Mouse (Mus musculus) gastrocnemius, postnatal 10 days (tissue): Measurements from ENCODE around the gene Barhl2. TPM values are rescaled to one million over a fixed set of nuclear protein-coding genes. Genes with fewer than 3 reads are reported as not detected.

Experiments used
- DNase-seq: peaks from one replicate; pipeline ENCODE4 v3.0.0; 2021; ENCODE audit warnings: mixed read lengths
- long read RNA-seq, 2 experiments: library from polyadenylated mRNA; stranded (forward); transcript quantifications; one replicate each; pipeline ENCODE4 v2.0.0; 2021
- total RNA-seq, 2 experiments: library from RNA; stranded (reverse); gene quantifications; 2 replicates each; pipeline ENCODE4 v1.2.3; 2021

The Barhl2 gene
- total RNA-seq, result not detected
- long read RNA-seq, experiment 1, result 0 reads
- long read RNA-seq, experiment 2, result 0 reads

DNA sequence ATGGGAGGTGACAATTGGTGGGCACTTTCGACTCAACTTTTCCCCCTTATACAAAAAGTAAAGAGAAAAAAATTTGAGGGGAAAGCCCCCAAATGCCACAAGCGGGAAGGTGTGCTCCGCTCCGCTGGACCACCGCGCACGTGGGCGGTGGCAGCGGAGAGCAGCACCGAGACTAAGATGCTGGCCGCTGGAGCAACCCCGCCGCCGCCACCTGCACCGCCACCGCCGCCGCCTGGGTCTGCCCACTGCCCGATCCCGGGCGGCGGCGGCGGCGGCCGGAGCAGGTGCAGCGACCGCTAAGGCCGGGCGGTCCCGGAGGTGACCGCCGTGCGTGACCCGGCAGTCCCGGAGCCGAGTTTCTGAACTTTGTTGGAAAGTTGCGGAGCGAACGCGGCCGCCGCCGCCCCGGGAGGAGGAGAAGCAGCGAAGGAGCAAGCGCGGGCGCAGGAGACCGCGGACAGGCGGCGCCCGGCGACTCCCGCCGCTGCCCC is at the start of gene Barhl2:
Barhl2 (minus strand) TSS at position 181 of the 491 bp plus-strand sequence.
- DNase-seq, result no peak

DNA sequence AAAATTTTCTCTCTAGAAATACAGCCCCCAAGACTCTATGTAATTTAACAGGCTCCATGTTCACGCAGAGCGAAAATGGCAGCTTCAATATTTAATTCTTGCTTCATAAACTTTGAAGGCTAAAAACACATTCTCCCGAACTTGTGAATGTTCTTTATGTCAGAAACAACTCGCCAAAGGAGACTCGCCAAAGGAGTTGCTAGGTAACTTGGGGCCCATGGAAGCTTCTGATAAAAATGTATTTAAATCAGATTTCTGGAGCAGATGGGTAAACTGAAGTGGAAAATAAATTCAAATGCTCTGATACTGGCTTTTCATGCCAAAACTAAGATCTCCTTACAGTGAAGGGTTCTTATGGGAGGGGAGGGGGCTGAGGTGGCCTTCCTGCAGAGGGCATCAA is 48.1 kb upstream of the Barhl2 start:
- no peak for DNase-seq

DNA sequence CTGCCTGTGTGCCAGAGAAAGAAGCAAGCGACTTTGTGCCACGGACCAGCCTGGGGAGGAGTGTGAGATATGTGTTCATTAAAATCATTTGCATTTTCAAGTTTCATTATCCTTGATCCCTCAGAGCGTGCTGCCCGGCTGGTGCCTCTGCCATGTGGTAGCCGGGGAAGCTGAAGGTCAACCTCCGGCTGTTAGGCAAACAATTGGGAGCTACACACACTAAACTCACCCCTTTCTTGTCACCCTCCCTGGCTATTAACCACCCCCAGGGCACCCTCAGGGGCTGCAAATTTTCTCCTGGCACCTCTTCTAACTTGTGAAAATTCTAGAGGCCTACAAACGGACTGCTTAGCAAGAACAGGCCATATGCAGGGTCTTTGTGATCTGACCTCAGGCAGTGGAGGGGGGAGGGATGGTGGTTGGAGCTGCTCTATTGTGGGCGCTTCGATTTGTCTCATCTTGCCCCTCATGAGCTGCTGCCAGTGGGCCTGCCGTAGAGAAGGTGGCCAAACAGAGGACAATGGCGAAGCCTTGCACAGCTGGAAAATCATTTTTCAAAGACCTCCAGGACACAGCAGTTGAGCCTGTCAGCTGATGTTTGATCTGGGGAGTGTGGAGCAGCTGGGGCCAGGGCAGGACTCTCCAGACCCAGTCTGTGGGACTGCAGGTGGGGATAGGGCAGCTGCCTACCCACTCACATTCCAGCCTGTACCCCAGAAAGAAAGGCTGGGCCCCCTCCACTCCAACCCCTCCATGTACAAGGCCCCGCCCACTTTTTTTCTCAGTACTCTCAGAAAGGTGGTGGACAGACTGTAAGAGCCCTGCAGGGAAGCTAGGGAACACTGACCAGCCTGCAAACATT is 44.9 kb upstream of the Barhl2 start:
- DNase-seq, result no peak

DNA sequence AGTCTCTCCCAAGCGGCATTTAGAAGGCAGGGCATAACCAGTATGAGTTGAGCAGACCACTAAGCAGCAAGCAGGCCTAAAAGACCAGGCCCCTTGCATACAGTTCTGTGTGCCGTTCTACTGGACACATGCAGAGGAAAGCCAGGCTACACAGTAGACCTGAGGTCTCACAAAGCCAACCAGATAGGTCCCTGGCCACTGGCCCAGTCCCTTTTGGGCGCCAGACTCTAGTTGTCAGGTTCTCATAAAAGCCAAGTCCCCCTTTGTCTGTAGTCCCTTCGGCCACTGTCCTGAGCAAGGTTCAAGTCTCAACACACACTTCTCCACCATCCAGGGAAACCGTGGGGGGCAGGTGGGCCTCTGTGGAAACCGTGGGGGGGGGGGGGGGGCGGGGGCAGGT is 44.3 kb upstream of the Barhl2 start:
- no peak for DNase-seq

DNA sequence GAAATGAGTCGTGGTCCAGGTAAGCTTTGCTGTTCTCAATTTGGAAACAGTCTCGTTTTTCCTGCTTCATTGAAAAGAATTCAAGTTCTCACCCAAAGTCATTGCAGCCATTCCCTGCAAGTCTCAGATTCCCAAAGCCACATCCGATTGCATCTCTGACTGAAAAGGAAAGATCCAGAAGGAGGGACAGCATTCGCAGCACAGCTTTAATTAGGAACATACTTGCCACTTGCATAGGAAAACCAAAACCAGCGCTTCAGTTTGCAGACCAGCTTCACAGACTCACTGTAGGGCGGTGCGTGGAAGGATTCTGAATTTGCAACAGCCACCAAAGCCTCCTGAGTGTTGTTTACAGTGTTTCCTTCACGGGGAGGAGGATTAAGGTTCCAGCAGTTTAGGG is 33.8 kb upstream of the Barhl2 start:
- no peak for DNase-seq

DNA sequence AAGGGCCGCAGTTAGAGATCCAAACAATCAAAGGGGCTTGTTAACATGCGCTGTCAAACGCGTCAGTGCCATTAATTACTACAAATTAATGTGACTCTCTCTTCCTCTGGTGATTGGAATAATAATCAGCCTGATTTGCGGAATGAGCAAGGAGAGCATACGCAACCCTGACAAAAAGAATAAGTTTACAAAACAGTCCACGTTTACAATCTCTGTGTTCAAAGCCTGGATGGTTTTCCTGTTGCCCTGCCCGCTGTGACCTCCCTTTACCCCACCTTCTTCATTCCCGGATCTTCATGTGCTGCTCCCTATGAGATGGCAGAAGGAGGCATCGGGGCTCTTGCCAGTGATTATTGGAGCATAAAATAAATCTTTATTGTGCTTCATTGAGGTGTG is 14.1 kb upstream of the Barhl2 start:
- no peak for DNase-seq

DNA sequence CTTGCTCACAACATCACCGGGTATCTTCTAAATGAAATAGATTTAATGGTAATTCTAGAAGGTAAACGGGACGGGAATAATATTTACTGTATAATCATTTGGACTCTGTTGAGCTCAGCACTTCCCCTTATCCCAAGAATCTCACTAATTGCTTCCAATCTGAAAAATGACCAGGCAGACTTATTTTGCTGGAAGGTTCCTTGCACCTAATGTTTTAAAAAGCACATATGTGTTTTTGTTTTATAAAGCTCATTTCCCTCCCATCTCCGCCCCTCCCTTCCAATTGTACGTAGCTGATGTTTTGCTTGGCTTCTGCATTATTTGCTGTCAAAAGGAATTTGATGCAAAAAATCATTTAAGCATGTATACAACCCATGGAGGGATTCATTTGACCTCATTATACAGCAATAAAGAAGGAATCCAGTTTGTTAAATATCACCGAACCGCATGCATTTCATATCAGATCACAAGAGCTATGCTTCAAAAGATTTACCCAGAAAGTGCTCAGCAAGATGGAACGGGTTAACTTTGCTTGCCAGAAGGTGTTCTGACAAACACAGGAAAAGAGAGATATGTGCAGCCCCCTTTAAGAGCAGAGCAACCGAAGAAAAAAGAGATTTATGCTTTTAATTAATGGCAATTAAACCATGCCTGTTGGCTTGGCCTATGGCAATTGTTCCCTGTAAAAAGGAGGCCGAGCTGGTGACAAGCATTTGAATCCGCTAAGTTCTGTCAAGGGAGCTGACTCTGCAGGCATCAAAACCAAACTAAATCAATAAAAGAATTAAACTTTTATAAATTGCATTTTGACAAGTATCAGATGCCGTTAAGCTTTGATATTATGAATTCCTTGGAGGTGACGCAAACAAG is 13.5 kb upstream of the Barhl2 start:
- DNase-seq, result no peak

DNA sequence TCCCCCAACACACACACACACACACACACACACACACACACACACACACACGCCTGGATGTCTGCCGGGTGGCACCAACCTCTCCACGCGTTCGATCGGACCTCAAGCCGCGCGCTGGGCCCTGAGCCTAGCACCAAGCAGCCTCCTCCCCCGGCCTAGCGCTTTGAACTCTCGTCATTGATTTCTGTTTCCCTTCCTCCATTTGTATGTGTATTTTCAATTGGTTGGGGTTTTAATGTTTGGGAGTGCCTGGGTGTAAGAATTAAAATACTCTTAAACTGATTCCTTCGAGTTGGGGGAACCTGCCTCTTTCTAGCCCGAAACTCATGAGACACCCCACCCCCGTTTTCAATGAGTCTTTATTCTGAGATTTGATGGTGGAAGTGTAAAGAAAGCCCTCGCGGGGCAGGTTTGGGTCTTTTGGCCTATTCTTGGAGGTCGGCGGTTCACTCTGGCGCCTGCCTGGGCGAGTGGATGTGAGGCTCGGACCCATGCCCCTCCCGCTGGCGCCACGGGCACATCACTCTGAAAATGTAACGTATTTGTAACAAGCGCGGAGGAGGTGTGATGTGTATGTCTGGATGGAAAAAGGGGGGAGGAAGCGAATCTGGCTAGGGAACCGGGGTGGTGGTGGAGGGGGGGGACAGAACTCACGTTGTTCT is 7.3 kb upstream of the Barhl2 start:
- DNase-seq, result no peak

DNA sequence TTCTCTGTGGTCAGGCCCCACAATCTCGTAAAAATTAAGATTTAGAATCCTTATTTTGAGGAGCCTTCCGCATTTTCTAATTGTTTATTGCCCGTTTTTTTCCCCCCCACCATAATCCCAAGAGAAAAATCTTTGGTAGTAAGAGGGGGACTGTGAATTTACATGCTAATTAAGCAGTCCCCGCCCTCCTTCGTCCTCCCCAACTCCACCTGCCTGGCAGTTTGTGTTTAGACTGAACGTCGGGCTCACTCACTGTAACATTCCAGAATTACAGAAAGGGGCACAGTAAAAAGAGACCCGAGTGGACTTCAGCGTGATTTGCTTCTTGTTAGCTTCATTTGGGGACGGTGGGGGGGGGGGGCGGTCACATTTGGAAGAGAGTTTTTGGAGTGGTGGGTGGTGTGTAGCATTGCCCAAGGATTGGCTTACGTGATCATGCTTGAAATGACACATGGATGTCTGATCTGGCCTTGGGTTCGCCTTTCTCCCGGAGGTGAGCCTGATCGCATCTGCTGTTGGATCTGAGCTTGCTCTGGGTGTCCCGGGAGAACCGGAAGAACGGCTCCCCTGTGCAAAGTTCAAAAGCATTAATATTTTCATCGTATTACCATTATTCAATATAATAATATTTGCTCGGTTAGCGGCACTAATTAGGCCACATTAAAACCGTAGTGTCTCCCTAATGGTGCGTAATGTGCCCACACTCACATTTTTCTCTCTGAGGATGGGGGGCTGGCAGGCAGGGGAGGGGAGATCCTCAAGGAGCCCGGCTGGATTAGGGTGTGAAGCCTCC is 6.6 kb upstream of the Barhl2 start:
- DNase-seq, result no peak

DNA sequence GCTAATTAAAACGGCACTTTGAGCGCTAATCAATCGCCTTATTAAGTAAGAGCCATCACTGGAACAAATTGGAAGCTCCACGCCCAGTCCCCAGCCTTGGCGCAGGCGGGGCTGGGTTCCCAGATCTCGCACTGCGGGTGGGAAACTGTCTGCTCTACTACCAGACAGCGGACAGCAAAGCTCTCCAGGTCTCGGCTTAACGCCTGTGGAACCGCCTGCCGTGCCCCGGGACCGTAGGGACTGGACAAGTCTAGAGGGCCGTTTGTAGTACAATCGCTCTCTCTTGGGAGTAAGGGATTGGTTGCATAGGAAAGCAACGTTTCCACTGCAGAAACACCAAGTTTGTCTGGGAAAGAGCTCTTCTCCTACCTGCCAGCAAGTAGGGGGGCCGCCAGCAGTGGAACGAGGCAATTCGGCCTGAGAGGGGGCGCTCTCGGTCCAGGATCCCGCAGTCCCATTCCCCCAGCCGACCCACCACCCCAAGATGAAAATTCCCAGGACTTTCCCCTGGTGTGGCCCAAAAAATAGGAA is 5.8 kb upstream of the Barhl2 start:
- no peak for DNase-seq

DNA sequence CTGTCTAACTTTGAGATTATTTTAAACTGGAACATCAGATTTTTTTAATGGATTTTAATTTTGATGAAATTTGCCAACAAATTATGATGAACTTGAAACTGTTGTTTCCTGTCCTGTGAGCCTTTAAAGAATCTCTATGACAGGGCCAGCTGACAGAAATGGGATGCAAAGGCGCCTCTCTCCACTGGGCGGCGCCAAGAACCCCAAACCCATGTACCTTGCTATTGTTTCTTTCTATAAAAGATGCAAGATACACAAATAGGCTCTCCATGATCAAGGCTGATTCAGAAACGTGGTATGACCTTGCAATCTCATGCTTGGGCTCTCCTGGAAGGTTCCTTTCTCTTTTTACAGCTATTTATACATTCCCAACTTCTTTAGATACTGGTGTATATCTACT is 3.9 kb upstream of the Barhl2 start:
- no peak for DNase-seq

DNA sequence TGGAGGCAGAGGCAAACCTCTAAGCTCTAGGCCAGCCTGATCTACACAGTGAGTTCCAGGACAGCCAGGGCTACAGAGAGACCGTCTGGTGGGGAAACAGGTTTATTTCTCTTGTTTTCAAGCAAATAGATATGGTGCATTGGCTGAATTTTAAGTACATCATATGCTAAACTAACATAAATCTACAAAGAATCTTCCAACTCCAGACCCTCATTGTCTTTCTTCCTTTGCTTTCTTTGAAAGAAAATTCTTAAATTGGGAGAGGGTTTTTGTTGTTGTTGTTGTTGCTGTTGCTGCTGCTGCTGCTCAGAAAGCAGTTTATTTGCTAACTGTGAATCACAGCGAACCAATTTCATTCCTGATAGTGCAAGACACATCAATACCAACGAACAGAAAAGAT is 3.5 kb upstream of the Barhl2 start:
- no peak for DNase-seq

DNA sequence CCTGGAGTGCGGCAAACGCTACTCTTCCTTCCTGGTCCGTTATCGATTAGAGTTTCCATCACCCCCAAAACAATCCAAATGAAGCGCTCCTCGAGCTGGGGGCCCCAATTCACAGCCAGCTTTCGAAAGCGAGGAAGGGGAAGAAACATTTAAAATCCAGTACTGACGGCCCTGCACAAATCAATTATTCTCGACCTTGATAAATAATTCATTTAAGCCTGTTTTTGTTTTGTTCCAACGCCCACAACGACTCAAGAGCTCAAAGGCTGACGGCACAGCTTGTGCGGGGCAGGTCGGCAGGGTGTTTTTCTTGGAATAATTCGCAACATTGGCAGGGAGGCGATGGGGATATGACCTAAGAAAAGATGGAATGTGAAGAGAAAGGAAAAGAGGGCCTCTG is 2.6 kb upstream of the Barhl2 start:
- no peak for DNase-seq

DNA sequence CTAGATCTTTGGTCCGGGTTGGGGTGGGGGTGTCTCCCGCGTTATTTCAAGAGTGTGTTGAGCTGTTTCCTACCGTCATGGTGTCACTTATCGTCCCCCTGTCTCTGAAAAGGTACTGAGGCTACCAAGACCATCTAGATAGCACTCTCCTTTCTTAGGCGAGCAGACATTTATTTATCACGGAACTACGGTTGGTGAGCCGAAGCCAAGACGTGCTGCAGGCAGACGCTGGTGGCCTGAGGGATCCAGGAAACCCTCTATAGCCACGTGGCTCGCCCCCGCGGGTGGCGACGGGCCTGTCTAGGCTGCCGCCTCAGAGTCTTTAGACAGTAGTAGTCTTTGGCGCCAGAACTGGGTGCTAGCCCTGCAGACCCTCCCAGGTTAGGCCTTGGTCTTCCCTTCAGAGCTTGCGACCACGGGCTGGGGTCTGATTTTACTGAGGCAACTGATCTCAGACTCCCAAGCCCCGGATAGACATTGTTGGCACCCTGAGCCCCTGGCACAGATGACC is 2.1 kb upstream of the Barhl2 start:
- no peak for DNase-seq

DNA sequence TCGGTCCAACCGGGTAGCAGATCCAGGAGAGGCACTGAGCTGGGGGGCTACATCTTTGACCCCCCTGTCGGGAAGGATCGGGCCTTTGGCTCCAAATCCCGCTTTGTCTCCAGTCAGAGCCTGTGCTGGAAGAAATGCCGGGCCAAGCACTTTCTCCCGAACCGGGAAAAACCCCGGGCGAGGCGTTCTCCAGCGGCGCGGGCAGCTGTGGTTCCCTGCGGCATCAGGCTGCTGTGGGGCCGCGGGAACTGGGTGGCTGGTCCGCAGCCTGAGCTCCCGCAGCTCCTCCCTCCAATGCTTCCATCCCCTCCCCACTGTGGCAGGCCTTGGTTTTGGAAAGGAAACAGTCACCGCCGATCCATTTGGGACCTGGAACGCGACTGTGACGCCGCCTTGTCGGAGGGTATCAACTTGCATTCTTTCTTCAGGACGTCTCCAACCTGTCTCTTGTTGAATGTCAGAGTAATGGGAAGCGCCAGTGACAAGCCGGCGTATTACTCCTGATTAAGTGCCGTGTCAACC is 1.2 kb upstream of the Barhl2 start:
- DNase-seq, result no peak

DNA sequence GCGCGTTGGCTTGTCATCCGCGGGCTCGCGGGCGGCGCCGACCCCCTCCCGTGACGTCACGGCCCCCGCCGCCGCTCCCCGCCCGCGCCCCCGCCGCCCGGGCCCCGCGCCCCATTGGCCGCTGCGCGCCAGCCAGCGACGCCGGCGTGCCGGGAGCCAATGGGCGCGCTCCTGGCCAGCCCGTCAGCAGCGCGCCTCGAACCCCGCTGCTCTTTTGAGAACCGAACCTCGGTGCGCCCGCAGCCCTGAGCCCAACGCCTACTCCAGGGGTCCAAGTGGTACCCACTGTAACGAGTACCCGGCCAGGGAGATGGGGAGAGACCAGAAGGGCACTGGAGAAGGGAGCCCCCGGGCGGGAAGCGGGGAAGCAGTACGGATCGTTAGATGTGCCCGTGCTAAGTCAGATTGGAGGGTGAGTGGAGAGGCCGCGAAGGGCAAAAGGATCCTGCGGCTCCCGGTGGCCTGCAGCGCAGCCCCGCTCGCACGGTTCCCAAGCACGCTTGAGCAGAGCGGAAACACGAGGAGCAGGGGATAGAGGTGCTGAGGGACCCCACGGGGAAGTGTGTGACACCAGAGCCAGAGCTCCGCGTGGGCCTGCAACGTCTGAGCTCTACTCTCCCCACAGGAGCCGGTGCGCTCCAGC is 632 bp upstream of the Barhl2 start:
- DNase-seq, result no peak

DNA sequence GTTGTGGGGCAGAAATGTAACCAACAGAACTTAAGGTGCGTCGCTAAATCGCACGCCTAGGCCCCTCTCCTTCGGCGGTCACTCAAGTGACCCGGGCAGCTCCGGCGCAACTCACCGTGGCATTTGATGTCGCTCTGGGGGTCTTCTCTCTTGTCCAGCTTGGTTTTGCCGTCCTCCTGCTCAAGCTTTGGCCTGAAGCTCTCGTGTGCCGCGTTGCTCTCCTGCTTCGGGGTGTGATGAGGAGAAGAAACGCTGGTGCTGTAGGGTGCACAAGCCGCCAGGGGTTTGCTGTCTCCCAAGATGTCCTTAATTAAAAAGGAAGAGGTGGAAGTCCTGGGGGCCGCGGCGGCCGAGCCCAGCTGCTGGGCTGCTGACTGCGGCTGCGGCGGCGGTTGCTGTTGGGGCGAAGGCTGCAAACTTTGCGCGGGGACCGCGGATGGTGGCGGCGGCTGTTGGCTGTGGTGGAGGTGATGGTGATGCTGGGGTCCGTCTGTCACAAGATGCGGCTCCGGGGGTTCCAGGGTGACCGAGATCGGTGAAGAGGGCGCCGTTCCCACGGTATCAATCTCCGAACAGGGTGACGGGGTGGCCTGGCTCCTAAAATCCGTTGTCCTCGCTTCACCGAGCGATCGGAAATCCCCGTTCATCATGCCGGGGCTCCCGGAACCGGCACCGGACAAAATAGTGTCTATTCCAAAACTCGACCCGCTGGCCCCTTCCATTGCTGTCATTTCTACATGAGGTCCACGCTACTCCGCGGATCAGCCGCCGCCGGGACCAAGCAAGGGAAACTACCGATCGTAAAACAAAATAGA is 648 bp downstream of the Barhl2 start:
- no peak for DNase-seq

DNA sequence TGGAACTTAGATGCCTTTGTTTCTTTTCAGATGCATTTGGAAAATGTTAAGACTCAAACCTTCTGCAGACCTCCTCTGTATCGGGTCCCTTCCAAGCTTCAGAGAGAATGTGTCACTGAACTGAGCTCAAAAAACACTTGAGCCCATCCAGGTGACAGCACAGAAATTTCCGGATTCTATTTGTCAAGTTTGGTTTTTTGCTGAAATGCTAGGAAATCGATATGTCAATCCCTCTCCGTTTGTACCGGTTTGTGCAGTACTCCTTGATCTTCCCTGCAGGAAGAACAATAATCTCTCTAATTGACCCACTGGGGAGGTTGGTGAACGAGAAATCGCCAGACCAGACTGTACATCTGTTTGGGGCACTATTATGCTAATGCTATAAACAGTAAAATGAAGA is 2.0 kb downstream of the Barhl2 start:
- DNase-seq, result no peak

DNA sequence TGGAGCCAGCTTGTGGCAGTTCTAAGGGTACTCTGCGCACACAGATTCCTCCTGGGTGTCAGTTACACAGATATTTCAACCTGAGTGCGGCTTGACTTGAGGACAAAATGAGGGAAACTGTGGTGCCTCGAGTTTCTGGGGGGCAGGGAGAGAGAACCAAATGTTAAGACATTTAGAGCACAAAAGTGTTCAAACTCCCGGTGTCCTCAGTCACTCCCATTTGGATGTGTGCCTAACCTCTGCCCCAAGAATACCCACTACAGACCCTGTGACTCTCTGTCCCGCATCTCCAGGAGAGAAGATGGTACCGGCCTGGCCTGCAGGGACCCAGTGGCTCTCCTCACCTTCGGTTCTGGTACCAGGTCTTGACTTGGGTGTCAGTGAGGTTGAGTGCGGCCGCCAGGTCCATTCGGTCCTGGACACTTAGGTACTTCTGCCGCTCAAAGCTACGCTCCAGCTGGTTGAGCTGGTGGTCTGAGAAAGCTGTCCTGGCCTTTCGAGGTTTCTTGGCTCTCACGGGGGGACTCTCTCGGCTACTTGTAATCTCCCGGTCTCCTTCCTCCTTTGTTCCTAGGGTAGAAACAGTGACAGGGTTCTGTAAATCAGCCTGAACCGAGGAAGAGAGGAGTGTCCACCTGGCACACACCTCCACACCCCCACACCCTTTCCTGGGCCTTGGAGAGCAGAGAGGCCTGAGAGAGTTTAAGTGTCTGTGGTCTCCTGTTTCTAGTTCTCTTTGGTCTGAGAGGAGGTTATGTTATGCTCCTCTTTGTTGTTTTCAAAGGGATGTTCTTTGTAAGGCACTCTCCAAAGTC is 2.7 kb downstream of the Barhl2 start:
- DNase-seq, result no peak
